Comparison of ENCODE assay signal across 8 mouse cellular contexts in the genomic region with DNA sequence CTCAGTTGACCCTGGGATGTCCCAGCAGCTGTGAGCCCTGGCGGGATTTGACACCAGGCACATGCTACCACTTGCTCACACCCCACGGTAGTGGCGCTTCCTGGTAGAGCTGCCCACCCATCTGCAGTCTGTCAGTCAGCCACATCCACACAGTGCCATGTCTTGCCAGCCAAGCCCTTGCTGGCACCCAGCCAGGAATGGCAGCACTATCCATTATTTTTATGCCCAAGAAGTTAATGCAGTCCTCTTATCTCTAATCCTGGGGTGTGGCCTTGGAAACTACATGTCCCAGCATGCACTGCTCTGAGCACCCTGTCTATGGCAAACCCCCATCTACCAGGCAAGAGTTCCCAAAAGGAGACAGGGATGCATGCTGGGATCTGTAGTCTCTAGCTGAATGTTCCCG.
DNase-seq lines count a peak whose midpoint lies in the region; ATAC-seq lines count a peak whose summit lies in the region.

No protein-coding gene starts in this region.

- no peaks in the 10 kb centered on the region for H3K36me3 ChIP-seq in forebrain, embryonic 14.5 days (ENCODE audit: control insufficient read depth, insufficient read depth, low read length)
- H3K36me3 ChIP-seq in midbrain, embryonic 16.5 days (ENCODE audit: control insufficient read depth, insufficient read depth, low read length): no peaks in the 10 kb centered on the region

- no peak overlapping the region for H3K9ac ChIP-seq in forebrain, embryonic 14.5 days (ENCODE audit: low read length)
- no peak overlapping the region for H3K9ac ChIP-seq in midbrain, embryonic 16.5 days (ENCODE audit: low read depth, low read length)

- peak; percentile 15 for DNase-seq in cerebellum, adult 11 months
- DNase-seq in lung, adult 18-20 months: peak; percentile 50 to 53
- no peak for DNase-seq in lung, postnatal 25 days (ENCODE audit: low spot score)
- peak; percentile 77 for DNase-seq in forebrain, embryonic 14.5 days (ENCODE audit: low spot score)
- peak; percentile 10 for DNase-seq in retina, embryonic 14.5 days (ENCODE audit: low spot score)
- DNase-seq in kidney, postnatal 10 days: no peak

- ATAC-seq in cerebellum, adult (ENCODE audit: insufficient number of reproducible peaks, low FRiP score, low TSS enrichment): no peak
- peak; percentile 64 for ATAC-seq in forebrain, embryonic 14.5 days
- no peak for ATAC-seq in midbrain, embryonic 16.5 days

- no peaks in the 10 kb centered on the region for H3K9me3 ChIP-seq in forebrain, embryonic 14.5 days (replicated peaks; ENCODE audit: control insufficient read depth, low read length)
- no peaks in the 10 kb centered on the region for H3K9me3 ChIP-seq in midbrain, embryonic 16.5 days (replicated peaks; ENCODE audit: control insufficient read depth, low read length, poor library complexity, severe bottlenecking)

- no peak overlapping the region for H3K4me2 ChIP-seq in forebrain, embryonic 14.5 days (ENCODE audit: low read length)
- no peak overlapping the region for H3K4me2 ChIP-seq in midbrain, embryonic 16.5 days (ENCODE audit: low read length)

- H3K4me1 ChIP-seq in forebrain, embryonic 14.5 days (ENCODE audit: control insufficient read depth, insufficient read depth, low read length): peaks cover 15% of the 10 kb centered on the region
- peaks cover 11% of the 10 kb centered on the region for H3K4me1 ChIP-seq in midbrain, embryonic 16.5 days (ENCODE audit: control insufficient read depth, insufficient read depth, low read length)

- no peak overlapping the region for H3K27ac ChIP-seq in forebrain, embryonic 14.5 days (ENCODE audit: low read depth, low read length)
- H3K27ac ChIP-seq in midbrain, embryonic 16.5 days (ENCODE audit: low read length): no peak overlapping the region

- no peak overlapping the region for H3K4me3 ChIP-seq in forebrain, embryonic 14.5 days (ENCODE audit: low read depth, low read length)
- no peak overlapping the region for H3K4me3 ChIP-seq in midbrain, embryonic 16.5 days (ENCODE audit: low read depth, low read length)

- 78% methylated on average over 4 of the region's 4 CpGs for WGBS in forebrain, embryonic 14.5 days
- WGBS in midbrain, embryonic 16.5 days: 77% methylated on average over 4 of the region's 4 CpGs

- 0 out of 2 replicates have a peak, but pooled peaks cover 4% of the 10 kb centered on the region for H3K27me3 ChIP-seq in forebrain, embryonic 14.5 days (replicated peaks; ENCODE audit: control insufficient read depth, insufficient read depth, low read length)
- H3K27me3 ChIP-seq in midbrain, embryonic 16.5 days (ENCODE audit: control insufficient read depth, insufficient read depth, low read depth, low read length): peaks cover 16% of the 10 kb centered on the region

Comparison
In these comparisons a context has a peak if more than half of its experiments do, and no peak if none do; other contexts are left out.
1. DNase-seq: peak in cerebellum, adult 11 months (single experiment), lung, adult 18-20 months (2 of 2), forebrain, embryonic 14.5 days (single experiment) and retina, embryonic 14.5 days (single experiment); none in lung, postnatal 25 days (single experiment) and kidney, postnatal 10 days (single experiment).